Mouse (Mus musculus): ENCODE data around the gene Efcab11. TPM values are rescaled to one million over a fixed set of nuclear protein-coding genes. Genes with fewer than 3 reads are reported as not detected.

The Efcab11 gene
- total RNA-seq, 2 experiments from 2014 or later: 6.0 to 6.5 TPM

GRCm38 (mm10) chr12:99702248-99702647 lies 182.0 kb downstream of the Efcab11 start:
- ATAC-seq (replicated peaks; ENCODE audit: low FRiP score, poor library complexity, severe bottlenecking): no peak

- ATAC-seq (replicated peaks; ENCODE audit: low FRiP score, poor library complexity, severe bottlenecking): no peak
Measured at GRCm38 (mm10) chr12:99700380-99700779, 183.9 kb downstream of the Efcab11 start.

DNA sequence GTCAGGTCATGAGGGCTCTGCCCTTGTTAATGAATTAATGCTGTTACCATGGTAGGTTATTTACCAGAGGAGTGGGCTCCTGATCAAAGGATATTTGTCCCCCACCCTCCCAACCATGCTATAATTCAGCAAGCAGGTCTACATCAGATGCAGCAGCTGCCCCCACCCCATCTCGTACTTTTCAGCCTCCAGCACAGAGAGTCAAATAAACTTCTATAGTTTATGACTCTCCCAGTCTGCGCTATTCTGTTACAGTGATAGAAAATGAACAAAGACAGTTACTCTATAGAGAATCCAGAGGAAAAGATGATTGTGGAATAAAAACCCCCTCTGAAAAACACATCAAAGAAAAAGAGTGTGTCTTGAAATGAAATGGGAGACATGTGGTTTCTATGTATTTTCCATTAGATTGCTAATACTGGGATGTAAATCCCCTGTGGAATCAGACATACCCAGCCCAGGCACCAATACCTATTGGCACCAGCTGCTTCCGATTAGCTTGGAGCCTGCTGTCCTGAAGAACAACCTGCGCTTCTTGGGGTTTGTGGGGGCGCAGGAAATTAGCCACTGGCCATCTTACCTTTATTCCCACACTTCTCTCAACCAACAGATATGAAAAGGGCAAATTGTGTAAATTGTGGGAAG lies 184.7 kb downstream of the Efcab11 start:
- ATAC-seq (replicated peaks; ENCODE audit: low FRiP score, poor library complexity, severe bottlenecking): no peak

GRCm38 (mm10) chr12:99694066-99694465 lies 190.2 kb downstream of the Efcab11 start:
- ATAC-seq (replicated peaks; ENCODE audit: low FRiP score, poor library complexity, severe bottlenecking): no peak

DNA sequence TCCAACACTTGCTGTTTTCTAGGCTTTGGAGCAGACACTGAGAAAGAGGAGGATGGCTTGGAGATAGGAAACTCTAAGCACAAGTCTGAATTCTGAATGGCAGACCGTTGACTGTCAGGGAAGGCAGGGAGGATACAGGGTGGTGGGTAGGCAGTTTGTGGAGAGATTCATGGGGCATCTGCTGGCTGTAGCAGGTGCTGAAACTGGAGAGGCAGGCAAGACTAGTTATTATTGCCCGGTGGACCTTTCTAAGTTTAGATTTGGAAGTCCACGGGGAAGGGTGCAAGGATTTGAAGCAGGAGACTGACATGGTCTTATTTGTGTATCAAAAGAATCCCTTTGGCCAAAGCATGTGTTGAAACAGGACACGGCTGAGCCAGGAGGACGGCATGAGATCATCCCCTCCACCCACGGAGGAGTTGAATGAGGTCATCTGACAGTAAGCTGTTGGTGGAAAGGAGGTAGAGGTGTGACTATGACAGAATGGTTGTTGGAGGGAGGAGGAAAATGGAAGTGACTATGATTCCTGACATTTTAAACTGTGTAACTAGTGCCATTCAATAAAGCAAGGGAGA lies 197.7 kb downstream of the Efcab11 start:
- ATAC-seq (replicated peaks; ENCODE audit: low FRiP score, poor library complexity, severe bottlenecking): no peak

DNA sequence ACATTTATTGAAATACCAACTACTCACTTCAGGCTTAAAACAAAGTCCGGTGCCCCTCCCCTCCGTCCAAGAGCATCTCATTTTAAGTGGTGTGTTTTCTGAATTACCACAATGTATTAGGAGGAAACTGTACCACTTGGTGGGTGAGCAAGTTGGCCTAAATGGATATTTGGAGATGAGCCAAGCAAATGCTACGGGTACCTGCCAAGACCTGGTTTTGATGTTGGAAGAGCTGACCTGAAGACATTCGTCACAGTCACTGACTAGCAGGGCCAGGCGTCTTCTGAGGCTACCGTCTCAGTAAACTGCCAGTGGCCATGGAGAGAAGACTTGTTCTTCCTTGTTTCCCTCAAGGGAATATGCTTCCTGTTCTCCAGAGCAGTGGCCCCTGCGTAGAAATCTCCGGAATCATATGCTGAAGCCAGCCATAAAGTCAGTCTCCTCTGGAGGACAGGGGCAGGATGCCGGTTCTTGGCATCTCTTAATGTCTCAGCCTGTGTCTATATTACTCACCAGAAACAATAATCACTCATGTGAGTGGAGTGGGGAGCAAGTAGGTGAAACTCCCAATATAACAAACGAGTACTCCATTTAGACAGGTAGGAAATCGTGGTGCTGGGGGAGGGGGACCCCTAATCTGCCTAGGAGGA lies 198.7 kb downstream of the Efcab11 start:
- ATAC-seq (replicated peaks; ENCODE audit: low FRiP score, poor library complexity, severe bottlenecking): no peak

DNA sequence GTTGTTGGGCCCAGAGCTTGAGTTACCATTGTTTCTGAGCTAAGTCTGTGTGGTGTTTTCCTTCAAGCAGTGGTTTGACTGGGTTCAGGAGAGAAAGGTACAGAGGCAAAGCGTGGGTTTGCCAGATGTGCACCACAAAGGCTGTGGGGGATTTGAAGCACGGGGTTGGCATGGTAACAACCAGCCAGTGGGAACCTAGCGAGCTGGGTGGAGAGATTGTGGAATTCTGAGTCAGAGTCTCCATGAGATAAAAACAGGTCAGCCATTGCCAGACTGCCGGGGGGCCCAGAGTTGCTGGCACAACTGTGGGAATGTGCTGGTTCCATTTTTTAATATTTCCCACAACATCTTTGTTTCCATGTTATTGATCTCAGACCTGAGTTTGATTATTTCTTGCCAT lies 202.6 kb downstream of the Efcab11 start:
- no peak for ATAC-seq (replicated peaks; ENCODE audit: low FRiP score, poor library complexity, severe bottlenecking)

- no peak for ATAC-seq (replicated peaks; ENCODE audit: low FRiP score, poor library complexity, severe bottlenecking)
Measured at GRCm38 (mm10) chr12:99671866-99672191, 212.4 kb downstream of the Efcab11 start.

DNA sequence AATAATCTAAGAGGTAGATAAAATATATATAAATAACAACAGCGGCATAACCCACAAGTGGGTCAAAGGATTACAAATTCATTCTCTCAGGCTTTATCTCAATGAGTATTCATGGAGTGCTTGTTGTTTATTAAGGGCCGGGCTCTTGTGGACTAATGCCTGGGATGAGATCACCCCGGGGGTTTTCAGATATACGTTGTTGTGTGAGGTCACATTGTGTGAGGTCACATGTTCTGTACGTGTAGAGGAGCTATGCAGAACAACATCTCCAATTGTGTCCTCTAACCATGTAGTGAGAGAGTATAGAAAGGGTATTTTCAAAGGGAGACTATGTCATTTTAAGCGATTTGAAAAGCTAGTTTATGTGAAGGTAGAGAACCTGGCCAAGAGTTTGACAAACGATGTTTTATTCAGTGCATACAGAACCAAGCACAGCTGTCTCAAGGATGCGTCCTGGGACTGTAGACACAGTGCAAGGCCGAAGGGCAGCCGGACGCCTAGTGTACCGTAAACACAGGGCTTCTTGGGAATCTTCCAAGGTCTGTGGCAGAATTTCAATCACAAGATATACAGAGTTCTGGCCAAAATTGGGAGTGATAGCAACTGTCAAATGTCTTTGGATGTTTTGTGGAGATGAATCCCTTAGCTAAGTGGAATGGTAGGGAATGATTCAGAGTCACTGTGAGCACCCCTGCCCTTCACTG lies 212.9 kb downstream of the Efcab11 start:
- no peak for ATAC-seq (replicated peaks; ENCODE audit: low FRiP score, poor library complexity, severe bottlenecking)

DNA sequence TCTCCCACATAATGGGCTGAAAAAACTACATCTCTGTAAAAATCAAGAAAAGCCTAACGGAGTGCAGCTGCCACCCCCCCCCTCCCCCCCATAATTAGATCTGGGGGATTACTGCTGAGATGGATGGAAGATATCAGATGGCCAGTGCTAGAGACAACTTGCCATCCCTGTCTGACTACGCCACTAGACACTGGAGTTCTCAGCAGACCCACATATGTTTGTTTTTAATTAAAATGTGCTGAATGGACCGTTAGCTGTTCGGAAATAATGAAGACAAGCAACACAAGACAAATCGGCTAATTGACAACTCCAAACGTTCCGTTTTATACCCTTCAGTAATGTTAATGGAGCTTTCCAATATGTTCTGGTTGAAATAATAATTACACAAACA lies 213.5 kb downstream of the Efcab11 start:
- ATAC-seq (replicated peaks; ENCODE audit: low FRiP score, poor library complexity, severe bottlenecking): no peak

DNA sequence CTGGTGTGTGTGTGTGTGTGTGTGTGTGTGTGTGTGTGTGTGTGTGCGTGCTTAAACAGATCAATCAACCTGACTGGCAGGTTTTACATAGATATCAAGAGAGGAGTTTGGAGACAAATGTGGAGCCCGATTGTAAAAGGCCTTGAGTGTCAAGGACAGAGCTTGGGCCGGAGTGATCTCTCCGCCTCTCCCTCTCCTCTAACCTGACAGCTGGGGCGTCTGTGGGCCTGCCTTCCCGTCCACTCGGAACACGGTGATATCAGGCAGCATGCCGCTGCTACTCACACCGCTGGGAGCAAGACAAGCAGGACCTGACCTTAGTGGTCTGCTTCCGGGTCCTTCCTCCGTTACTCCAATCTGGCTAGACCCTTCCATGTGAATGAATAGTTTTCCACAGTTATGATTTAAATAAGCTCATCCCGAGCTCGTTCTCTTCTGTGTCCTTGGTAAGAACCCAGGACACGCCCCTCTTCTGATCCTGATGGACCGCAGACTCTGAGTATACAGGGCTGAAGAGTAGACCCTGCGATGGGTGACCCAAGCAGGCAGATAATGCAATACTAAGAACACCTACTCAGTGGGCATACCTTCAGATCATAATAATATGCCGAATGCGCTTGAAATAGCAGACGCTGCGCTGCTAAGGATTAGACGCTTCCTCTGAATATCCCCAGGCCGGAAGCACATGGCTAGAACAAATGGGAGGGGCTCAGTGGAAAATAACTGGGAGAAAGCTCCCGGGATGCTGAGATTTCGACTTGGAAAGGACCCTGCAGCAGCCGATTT lies 214.1 kb downstream of the Efcab11 start:
- ATAC-seq (replicated peaks; ENCODE audit: low FRiP score, poor library complexity, severe bottlenecking): no peak

GRCm38 (mm10) chr12:99654991-99655880 lies 229.0 kb downstream of the Efcab11 start:
- ATAC-seq (replicated peaks; ENCODE audit: low FRiP score, poor library complexity, severe bottlenecking): no peak

DNA sequence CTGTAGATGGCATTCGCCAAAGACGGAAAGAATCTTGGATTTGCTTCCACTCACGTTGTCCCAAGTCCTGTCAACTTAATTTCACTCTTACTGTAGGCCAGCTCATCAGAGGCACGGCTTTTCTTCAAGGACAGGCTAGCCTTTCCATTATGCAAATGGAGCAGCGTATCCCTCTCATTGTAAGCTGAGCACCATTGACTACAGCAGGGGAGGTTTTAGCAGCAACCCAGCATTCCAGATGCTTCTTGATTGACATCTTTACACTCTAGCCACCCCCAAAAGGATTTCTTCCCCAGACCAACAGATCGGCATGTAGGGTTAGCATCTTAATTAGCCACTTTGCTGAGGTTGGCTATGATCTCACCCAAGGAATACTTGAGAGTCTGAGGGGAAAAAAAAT lies 231.8 kb downstream of the Efcab11 start:
- ATAC-seq (replicated peaks; ENCODE audit: low FRiP score, poor library complexity, severe bottlenecking): no peak

DNA sequence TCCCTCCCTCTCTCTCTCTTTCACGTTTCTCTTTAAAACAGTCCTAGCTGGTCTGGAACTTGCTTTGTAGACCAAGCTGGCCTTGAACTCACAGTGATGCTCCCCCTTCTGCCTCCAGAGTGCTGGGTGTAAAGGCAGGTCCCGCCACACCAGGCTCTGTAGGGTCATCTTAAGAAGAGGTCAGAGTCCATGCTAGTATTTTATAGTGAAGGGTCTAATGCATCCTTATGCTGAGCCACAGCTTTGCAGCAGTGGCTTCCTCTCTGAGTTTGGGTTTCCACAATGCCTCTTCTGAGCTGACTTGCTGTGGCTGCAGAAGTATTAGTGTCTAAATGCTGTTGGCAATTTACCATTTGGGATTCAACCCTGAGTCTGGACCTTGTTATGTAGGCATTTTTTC lies 234.5 kb downstream of the Efcab11 start:
- ATAC-seq (replicated peaks; ENCODE audit: low FRiP score, poor library complexity, severe bottlenecking): no peak

- no peak for ATAC-seq (replicated peaks; ENCODE audit: low FRiP score, poor library complexity, severe bottlenecking)
Measured at GRCm38 (mm10) chr12:99648781-99649180, 235.5 kb downstream of the Efcab11 start.

- ATAC-seq (replicated peaks; ENCODE audit: low FRiP score, poor library complexity, severe bottlenecking): no peak
Measured at GRCm38 (mm10) chr12:99646556-99647354, 237.5 kb downstream of the Efcab11 start.

DNA sequence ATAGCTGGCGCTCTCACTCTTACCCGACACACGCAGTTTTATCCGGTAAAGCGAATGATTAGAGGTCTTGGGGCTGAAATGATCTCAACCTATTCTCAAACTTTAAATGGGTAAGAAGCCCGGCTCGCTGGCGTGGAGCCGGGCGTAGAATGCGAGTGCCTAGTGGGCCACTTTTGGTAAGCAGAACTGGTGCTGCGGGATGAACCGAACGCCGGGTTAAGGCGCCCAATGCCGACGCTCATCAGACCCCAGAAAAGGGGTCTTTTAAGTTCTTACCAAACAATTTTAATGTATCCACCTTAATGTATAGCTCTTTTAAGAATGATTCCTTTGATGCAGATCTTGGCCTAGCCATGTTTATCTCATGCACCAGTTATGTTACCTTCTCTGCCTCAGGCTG lies 238.8 kb downstream of the Efcab11 start:
- ATAC-seq (replicated peaks; ENCODE audit: low FRiP score, poor library complexity, severe bottlenecking): no peak

DNA sequence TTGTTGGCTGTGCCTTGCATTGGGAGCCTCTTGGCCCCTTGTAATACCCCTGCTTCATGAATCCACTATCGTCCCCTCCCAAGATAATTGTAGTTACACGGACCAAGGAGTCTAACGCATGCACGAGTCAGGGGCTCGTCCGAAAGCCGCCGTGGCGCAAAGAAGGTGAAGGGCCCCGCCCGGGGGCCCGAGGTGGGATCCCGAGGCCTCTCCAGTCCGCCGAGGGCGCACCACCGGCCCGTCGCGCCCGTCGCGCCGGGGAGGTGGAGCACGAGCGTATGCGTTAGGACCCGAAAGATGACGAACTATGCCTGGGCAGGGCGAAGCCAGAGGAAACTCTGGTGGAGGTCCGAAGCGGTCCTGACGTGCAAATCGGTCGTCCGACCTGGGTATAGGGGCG lies 239.3 kb downstream of the Efcab11 start:
- peak; percentile 97 for ATAC-seq (replicated peaks; ENCODE audit: low FRiP score, poor library complexity, severe bottlenecking)

Data from erythroblast, adult 5-6 weeks (primary cell).